17 mouse cellular contexts compared by ENCODE assay signal in the genomic region with DNA sequence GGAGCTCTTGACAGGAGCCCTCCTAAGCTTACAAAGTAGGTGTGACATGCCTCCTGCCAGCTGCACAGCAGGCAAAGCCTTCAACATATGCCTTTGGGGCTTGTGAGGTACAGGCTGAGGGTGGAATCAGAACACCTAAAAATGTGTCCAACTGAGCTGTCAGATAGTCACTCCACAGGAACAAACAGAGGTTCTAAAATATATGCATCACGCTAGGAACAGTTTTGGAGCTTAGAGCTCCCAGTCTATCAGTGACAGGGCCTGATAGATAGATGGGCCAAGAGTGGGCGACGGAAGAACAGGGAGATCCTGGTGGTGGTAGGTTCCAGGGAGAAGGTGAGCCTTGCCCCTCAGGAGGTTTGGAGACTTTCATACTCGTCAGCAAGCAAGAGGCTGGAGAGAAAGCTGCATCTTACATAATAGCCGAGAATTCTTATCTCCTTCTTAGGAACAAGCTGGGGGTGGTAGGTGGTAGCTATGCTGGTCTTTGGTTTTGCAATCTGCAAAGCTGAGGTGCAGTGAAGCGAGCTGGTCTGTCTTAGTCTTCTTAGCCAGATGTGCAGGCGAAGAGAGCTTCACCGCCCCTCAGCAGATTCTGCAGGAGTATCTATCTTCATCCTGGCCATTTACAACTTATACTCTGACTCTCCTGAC.
DNase-seq lines count a peak whose midpoint lies in the region; ATAC-seq and TF ChIP-seq lines count a peak whose summit lies in the region.
"Had no signal": no experiment of that assay in that cellular context is flagged by ENCODE, and none has a peak within 500 bp of the region (broad histone marks: within the 10 kb centered on the region; RNA-seq: fewer than 3 reads in every experiment).

No protein-coding gene starts in this region.

- intact Hi-C loops in left cerebral cortex, postnatal 4 days (cut with DNase I): no loop called here
- intact Hi-C loops in left cerebral cortex, adult 2 months (cut with DNase I): loop anchor here (1.0 to 5.0 kb wide), 9 partner anchors 64 to 738 kb away; no protein-coding TSS in a partner anchor

- DNase-seq in left cerebral cortex, adult 18-20 months (ENCODE audit: low spot score in 2 of 2): peak; percentile 54 to 68
- DNase-seq in left cerebral cortex, postnatal 4 days: no peak
- DNase-seq in left cerebral cortex, adult 2 months (ENCODE audit: extremely low spot score in 1 of 2, low spot score in 2 of 2): peak; percentile 49 to 56
- peak; percentile 16 for DNase-seq in right cerebral cortex, postnatal 14 days
- DNase-seq in kidney, postnatal 10 days: no peak
- no peak for DNase-seq in kidney, postnatal 36 days
- DNase-seq: cerebellum, adult 2 months; gastrocnemius, postnatal 10 days; lung, postnatal 36 days; thymus, adult 18-20 months had no signal

- no peak overlapping the region for H3K4me3 ChIP-seq in left cerebral cortex, adult 2 months
- H3K4me3 ChIP-seq: embryonic facial prominence, embryonic 15.5 days; forebrain, embryonic 12.5 days; liver, embryonic 12.5 days; midbrain, embryonic 10.5 days had no signal

- H3K27ac ChIP-seq in left cerebral cortex, adult 2 months: peak overlapping the region; percentile 94
- H3K27ac ChIP-seq: embryonic facial prominence, embryonic 15.5 days; forebrain, embryonic 12.5 days; hindbrain, embryonic 14.5 days; liver, embryonic 12.5 days; midbrain, embryonic 10.5 days had no signal

- TF ChIP-seq CTCF in left cerebral cortex, adult 2 months (IDR thresholded peaks at IDR 0.05): no peak

- peak; percentile 87 for ATAC-seq in frontal cortex, adult (ENCODE audit: low TSS enrichment)
- ATAC-seq: intestine, embryonic 16.5 days; liver, embryonic 12.5 days had no signal

Comparison
In these comparisons a context has a peak if more than half of its experiments do, and no peak if none do; other contexts are left out.
1. DNase-seq: peak in left cerebral cortex, adult 18-20 months (2 of 2), left cerebral cortex, adult 2 months (2 of 2) and right cerebral cortex, postnatal 14 days (single experiment); none in left cerebral cortex, postnatal 4 days (single experiment), kidney, postnatal 10 days (single experiment) and kidney, postnatal 36 days (0 of 2).